Mouse (Mus musculus) forebrain, embryonic 12.5 days (tissue): ENCODE data around the gene Cidec. TPM values are rescaled to one million over a fixed set of nuclear protein-coding genes. Genes with fewer than 3 reads are reported as not detected.

Experiments used
- ATAC-seq: fragments of 200-750 bp; cut with Nextera tagmentation; 2 replicates; pipeline ENCODE4 v1.8.0; 2017; ENCODE audit warnings: moderate TSS enrichment; ENCODE audit not compliant: low FRiP score
- H3K27ac ChIP-seq: fragments of 300-500 bp; sonication (generic); 2 replicates; pipeline ENCODE4 v1.5.1; 2016; ENCODE audit warnings: mild to moderate bottlenecking
- H3K27me3 ChIP-seq: fragments of 300-500 bp; sonication (generic); 2 replicates; pipeline ENCODE4 v1.6.1; 2016; ENCODE audit warnings: mild to moderate bottlenecking
- H3K36me3 ChIP-seq: fragments of 300-500 bp; sonication (generic); replicated peaks from 2 replicates; pipeline ENCODE4 v1.6.1; 2016; ENCODE audit warnings: mild to moderate bottlenecking
- H3K4me1 ChIP-seq: fragments of 300-500 bp; sonication (generic); 2 replicates; pipeline ENCODE4 v1.6.1; 2016
- H3K4me2 ChIP-seq: fragments of 300-500 bp; sonication (generic); 2 replicates; pipeline ENCODE4 v1.6.1; 2016; ENCODE audit warnings: mild to moderate bottlenecking, moderate library complexity
- H3K4me3 ChIP-seq: fragments of 300-500 bp; sonication (generic); replicated peaks from 2 replicates; pipeline ENCODE4 v1.5.1; 2016; ENCODE audit warnings: mild to moderate bottlenecking
- H3K9ac ChIP-seq: fragments of 300-500 bp; sonication (generic); 2 replicates; pipeline ENCODE4 v1.6.1; 2016; ENCODE audit warnings: mild to moderate bottlenecking
- H3K9me3 ChIP-seq: fragments of 300-500 bp; sonication (generic); 2 replicates; pipeline ENCODE4 v1.6.1; 2016
- WGBS: fragments of 180-500 bp; shearing (Covaris S2); methylation state at CpG from one replicate; pipeline ENCODE4 v1.1.7; 2016; 5-methylcytosine and 5-hydroxymethylcytosine counted together
- microRNA-seq: library from miRNA; unstranded; fragments of <30 nt; microRNA quantifications from one replicate; pipeline ENCODE4, GENCODE M21; 2017
- polyA plus RNA-seq: library from polyadenylated mRNA; unstranded; fragments of >200 nt; fragmentation: Nextera tagmentation; extraction: Ambion mirVana; gene quantifications from 2 replicates; pipeline ENCODE4 v1.2.1, GENCODE M21; 2016

Gene Cidec
- polyA plus RNA-seq, 1 experiment from 2014 or later = not detected

- H3K4me3 ChIP-seq = peak overlapping the region; percentile 78
- WGBS = 90% methylated on average over 6 of the region's 6 CpGs
- no peak overlapping the region for H3K27ac ChIP-seq
- H3K9ac ChIP-seq = no peak overlapping the region
- H3K4me2 ChIP-seq = peak overlapping the region; percentile 88
- ATAC-seq = no peak
- H3K27me3 ChIP-seq = no peaks in the 10 kb centered on the region
- no peaks in the 10 kb centered on the region for H3K9me3 ChIP-seq
- H3K4me1 ChIP-seq = peaks cover 19% of the 10 kb centered on the region
- H3K36me3 ChIP-seq = peaks cover 56% of the 10 kb centered on the region
These were observed 56.3 kb downstream of the Cidec start for GRCm38 (mm10) chr6:113379246-113379645.

- no peaks in the 10 kb centered on the region for H3K9me3 ChIP-seq
- H3K4me2 ChIP-seq = peak within 1 kb of the TSS; percentile 88
- H3K36me3 ChIP-seq = peaks cover 52% of the 10 kb centered on the region
- H3K9ac ChIP-seq = peak within 1 kb of the TSS; percentile 91
- WGBS = under 1% methylated on average over 60 of the region's 61 CpGs
- peak within 1 kb of the TSS; percentile 94 for H3K27ac ChIP-seq
- ATAC-seq = peak; percentile 95
- H3K4me3 ChIP-seq = peak within 1 kb of the TSS; percentile 78
- peaks cover 19% of the 10 kb centered on the region for H3K4me1 ChIP-seq
- no peaks in the 10 kb centered on the region for H3K27me3 ChIP-seq
These were observed 57.8 kb downstream of the Cidec start, which contains the start of the genes Tada3 and Arpc4 for GRCm38 (mm10) chr6:113377496-113378385. Gene Tada3 (minus strand): TSS chr6:113377883. Gene Arpc4 (plus strand): TSS chr6:113378115.

- 9% methylated on average over 7 of the region's 7 CpGs for WGBS
These were observed 58.4 kb downstream of the Cidec start for GRCm38 (mm10) chr6:113377172-113377495.

More at GRCm38 (mm10) chr6:113377172-113377495, 58.4 kb downstream of the Cidec start:
- Histone ChIP-seq H3K4me3 (peak overlapping the region; percentile 78), H3K4me1 (peaks cover 19% of the 10 kb centered on the region), H3K9me3 (no peaks in the 10 kb centered on the region), H3K27ac (peak overlapping the region; percentile 94), H3K9ac (peak overlapping the region; percentile 91), H3K4me2 (peak overlapping the region; percentile 88), H3K36me3 (peaks cover 54% of the 10 kb centered on the region), H3K27me3 (no peaks in the 10 kb centered on the region)
- no peak for ATAC-seq

Small RNA genes lying within 50 kb of the gene (microRNA-seq; reads per million reads assigned to microRNA genes)
- not detected for gene Gm24387

Other genes with a start within 250 kb of the Cidec start
- gene Lhfpl4, start 240.4 kb downstream of the Cidec start, polyA plus RNA-seq = 30.6 and 35.4 TPM in 2 replicates
- gene Mtmr14, start 197.9 kb downstream of the Cidec start, polyA plus RNA-seq = 46.2 and 50.0 TPM in 2 replicates
- 0.22 and 0.34 TPM in 2 replicates for gene Cpne9, start 153.5 kb downstream of the Cidec start, polyA plus RNA-seq
- gene Brpf1, start 128.6 kb downstream of the Cidec start, polyA plus RNA-seq = 30.6 and 34.7 TPM in 2 replicates
- 13.6 and 13.7 TPM in 2 replicates for gene Ogg1, start 108.8 kb downstream of the Cidec start, polyA plus RNA-seq
- gene Camk1, start 91.8 kb downstream of the Cidec start, polyA plus RNA-seq = 57.9 and 59.1 TPM in 2 replicates
- gene Tada3, start 57.9 kb downstream of the Cidec start, polyA plus RNA-seq = 67.6 and 70.7 TPM in 2 replicates
- gene Arpc4, start 57.6 kb downstream of the Cidec start, polyA plus RNA-seq = 327 and 333 TPM in 2 replicates
- gene Ttll3, start 46.5 kb downstream of the Cidec start, polyA plus RNA-seq = 6.5 and 7.0 TPM in 2 replicates
- 23.8 and 28.1 TPM in 2 replicates for gene Rpusd3, start 16.4 kb downstream of the Cidec start, polyA plus RNA-seq
- 68.5 and 71.3 TPM in 2 replicates for gene Jagn1, start 6.8 kb upstream of the Cidec start, polyA plus RNA-seq
- 0.46 and 0.55 TPM in 2 replicates for gene Il17re, start 22.7 kb upstream of the Cidec start, polyA plus RNA-seq
- 1.6 and 2.2 TPM in 2 replicates for gene Il17rc, start 35.7 kb upstream of the Cidec start, polyA plus RNA-seq
- 39.6 and 43.1 TPM in 2 replicates for gene Creld1, start 47.5 kb upstream of the Cidec start, polyA plus RNA-seq
- 2.3 and 2.4 TPM in 2 replicates for gene Prrt3, start 66.2 kb upstream of the Cidec start, polyA plus RNA-seq
- 77.4 and 78.5 TPM in 2 replicates for gene Emc3, start 95.9 kb upstream of the Cidec start, polyA plus RNA-seq
- gene Fancd2, start 95.9 kb upstream of the Cidec start, polyA plus RNA-seq = 15.9 and 18.8 TPM in 2 replicates
- 0.28 and 0.35 TPM in 2 replicates for gene Fancd2os, start 165.0 kb upstream of the Cidec start, polyA plus RNA-seq
- gene Brk1, start 169.0 kb upstream of the Cidec start, polyA plus RNA-seq = 189 and 194 TPM in 2 replicates
- gene Vhl, start 188.2 kb upstream of the Cidec start, polyA plus RNA-seq = 54.9 and 61.8 TPM in 2 replicates
- 0.63 and 1.6 TPM in 2 replicates for gene Irak2, start 202.7 kb upstream of the Cidec start, polyA plus RNA-seq